In the genomic region with DNA sequence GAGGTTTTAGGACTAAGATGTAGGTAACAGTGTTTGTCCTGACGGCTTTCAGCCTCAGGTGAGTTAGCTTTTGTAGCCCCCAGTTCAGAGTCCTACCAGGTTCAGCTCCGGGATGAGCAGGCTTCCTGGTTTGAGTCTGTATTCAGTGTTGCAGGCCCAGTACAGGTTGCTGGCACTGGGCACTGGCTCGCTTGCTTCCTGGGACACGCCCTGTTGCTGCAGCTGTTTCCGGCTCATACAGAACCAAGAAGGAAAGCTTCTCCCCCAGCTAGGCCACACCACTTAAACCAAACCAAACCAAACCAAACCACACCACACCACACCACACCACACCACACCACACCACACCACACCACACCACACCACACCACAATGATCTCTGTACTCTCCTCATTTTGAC, we compare ENCODE assay signal across 23 mouse cellular contexts.
DNase-seq lines count a peak whose midpoint lies in the region; ATAC-seq lines count a peak whose summit lies in the region.
"Had no signal": no experiment of that assay in that cellular context is flagged by ENCODE, and none has a peak within 500 bp of the region (broad histone marks: within the 10 kb centered on the region; RNA-seq: fewer than 3 reads in every experiment).

No protein-coding gene starts in this region.

- H3K27me3 ChIP-seq in liver, embryonic 13.5 days: no peaks in the 10 kb centered on the region
- H3K27me3 ChIP-seq: embryonic facial prominence, embryonic 15.5 days; intestine, embryonic 15.5 days; neural tube, embryonic 12.5 days had no signal

- 0 out of 2 replicates have a peak overlapping the region, but pooled peaks have one; percentile 27 for H3K9ac ChIP-seq in liver, embryonic 13.5 days
- H3K9ac ChIP-seq: embryonic facial prominence, embryonic 15.5 days; forebrain, embryonic 12.5 days; intestine, embryonic 15.5 days; neural tube, embryonic 12.5 days had no signal

- peak overlapping the region; percentile 42 for H3K4me2 ChIP-seq in liver, embryonic 13.5 days
- H3K4me2 ChIP-seq: embryonic facial prominence, embryonic 15.5 days; forebrain, embryonic 12.5 days; heart, embryonic 11.5 days; intestine, embryonic 15.5 days; neural tube, embryonic 12.5 days had no signal

- no peaks in the 10 kb centered on the region for H3K9me3 ChIP-seq in liver, embryonic 13.5 days (replicated peaks)
- H3K9me3 ChIP-seq: embryonic facial prominence, embryonic 15.5 days; forebrain, embryonic 12.5 days; hindbrain, embryonic 10.5 days; intestine, embryonic 15.5 days; neural tube, embryonic 12.5 days had no signal

- H3K4me1 ChIP-seq in liver, embryonic 13.5 days (replicated peaks): peaks cover 15% of the 10 kb centered on the region
- H3K4me1 ChIP-seq: embryonic facial prominence, embryonic 15.5 days; hindbrain, embryonic 10.5 days; intestine, embryonic 15.5 days; neural tube, embryonic 12.5 days had no signal

- WGBS in liver, embryonic 13.5 days (ENCODE audit: insufficient replicate concordance): 31% methylated on average over 5 of the region's 5 CpGs

- peak; percentile 13 for DNase-seq in 3134 (ENCODE audit: extremely low read depth, insufficient read length, low spot score)
- DNase-seq in 416B (ENCODE audit: low read depth): peak; percentile 69
- DNase-seq in liver, embryonic 13.5 days: no peak
- no peak for DNase-seq in thymus, postnatal 36 days
- DNase-seq in layer of hippocampus, adult 9-10 months (ENCODE audit: low spot score): no peak
- DNase-seq in gastrocnemius, postnatal 14 days: no peak
- DNase-seq: adrenal gland, postnatal 14 days; cerebellum, adult 8-10 months; gastrocnemius, adult 2 months; kidney, adult 8-10 months; kidney, postnatal 10 days; lung, postnatal 4 days; right cerebral cortex, postnatal 14 days; thymus, postnatal 14 days had no signal

- H3K4me3 ChIP-seq in liver, embryonic 13.5 days (replicated peaks): no peak overlapping the region
- H3K4me3 ChIP-seq: embryonic facial prominence, embryonic 15.5 days; forebrain, embryonic 12.5 days; gastrocnemius, adult 2 months; hindbrain, embryonic 10.5 days; intestine, embryonic 15.5 days; neural tube, embryonic 12.5 days had no signal

- peak overlapping the region; percentile 73 for H3K27ac ChIP-seq in liver, embryonic 13.5 days
- H3K27ac ChIP-seq: embryonic facial prominence, embryonic 15.5 days; forebrain, embryonic 12.5 days; gastrocnemius, adult 2 months; hindbrain, embryonic 10.5 days; intestine, embryonic 15.5 days; neural tube, embryonic 12.5 days had no signal

- H3K36me3 ChIP-seq in liver, embryonic 13.5 days: no peaks in the 10 kb centered on the region
- H3K36me3 ChIP-seq: embryonic facial prominence, embryonic 15.5 days; forebrain, embryonic 12.5 days; hindbrain, embryonic 10.5 days; intestine, embryonic 15.5 days; neural tube, embryonic 12.5 days had no signal

- ATAC-seq in erythroblast, adult 5-6 weeks (replicated peaks; ENCODE audit: low FRiP score, poor library complexity, severe bottlenecking): peak; percentile 62; the same call in 1 of the 2 replicates
- peak; percentile 82 for ATAC-seq in liver, embryonic 13.5 days (ENCODE audit: low read depth)
- ATAC-seq in frontal cortex, adult (ENCODE audit: low TSS enrichment): no peak
- ATAC-seq: hindbrain, embryonic 16.5 days; intestine, embryonic 15.5 days had no signal

- intact Hi-C loops in gastrocnemius, postnatal 14 days (cut with DNase I; ENCODE audit: low total_unique reads): no loop called here

Comparison
In these comparisons a context has a peak if more than half of its experiments do, and no peak if none do; other contexts are left out.
1. DNase-seq: peak in 3134 (single experiment) and 416B (single experiment); none in liver, embryonic 13.5 days (single experiment), thymus, postnatal 36 days (0 of 2), layer of hippocampus, adult 9-10 months (single experiment) and gastrocnemius, postnatal 14 days (single experiment).